Mouse (Mus musculus) erythroblast, embryonic 14.5 days (primary cell): Measurements from ENCODE around the gene Mmp27. TPM values are rescaled to one million over a fixed set of nuclear protein-coding genes. Genes with fewer than 3 reads are reported as not detected.

Source experiments
- H3K27me3 ChIP-seq: 2 replicates; pipeline ENCODE4 v1.6.1; 2012; ENCODE audit warnings: inconsistent platforms; ENCODE audit not compliant: control insufficient read depth
- H3K36me3 ChIP-seq: 2 replicates; pipeline ENCODE4 v1.6.1; 2012; ENCODE audit warnings: mild to moderate bottlenecking, inconsistent platforms; ENCODE audit not compliant: control insufficient read depth
- H3K4me1 ChIP-seq: 2 replicates; pipeline ENCODE4 v1.6.1; 2012; ENCODE audit warnings: inconsistent platforms; ENCODE audit not compliant: control insufficient read depth
- H3K4me3 ChIP-seq: replicated peaks from 2 replicates; pipeline ENCODE3; 2012; ENCODE audit warnings: moderate library complexity, mild to moderate bottlenecking, inconsistent platforms
- H3K9me3 ChIP-seq: 2 replicates; pipeline ENCODE4 v1.6.1; 2012; ENCODE audit warnings: low read length, inconsistent platforms, mixed read lengths; ENCODE audit not compliant: control insufficient read depth
- GATA1 ChIP-seq: IDR thresholded peaks from 2 replicates; pipeline ENCODE4 v1.6.1; 2012; ENCODE audit warnings: low read length, inconsistent platforms, mixed read lengths
- TAL1 ChIP-seq: IDR thresholded peaks from 3 replicates; pipeline ENCODE4 v1.6.1; 2012; ENCODE audit warnings: low read length, inconsistent platforms, mixed read lengths
- polyA plus RNA-seq: library from polyadenylated mRNA; stranded (reverse); fragments of >175 nt; gene quantifications from 2 replicates; pipeline ENCODE4 v1.2.3, GENCODE M21; 2012

Mmp27 gene
- polyA plus RNA-seq, 1 experiment = not detected

DNA sequence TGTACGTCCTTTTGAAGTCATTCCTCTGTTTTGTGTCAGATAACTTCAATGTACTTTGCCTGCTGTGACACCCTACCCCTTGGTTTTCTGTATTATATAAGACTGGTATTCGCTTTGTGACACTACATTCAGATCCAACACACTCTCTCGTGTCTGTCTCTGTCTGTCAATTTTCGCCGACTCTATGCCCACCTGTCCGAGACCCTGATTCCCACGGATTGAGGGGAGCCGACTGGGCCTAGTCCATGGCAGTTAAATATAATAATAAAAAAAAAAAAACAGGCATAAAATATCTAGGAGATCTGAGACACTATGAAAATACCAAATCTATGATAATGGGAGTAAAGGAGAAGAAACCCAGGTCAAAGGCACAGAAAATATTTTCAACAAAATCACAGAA, 18.9 kb downstream of the Mmp27 start:
- no peaks in the 10 kb centered on the region for H3K36me3 ChIP-seq
- H3K9me3 ChIP-seq = no peaks in the 10 kb centered on the region
- H3K4me1 ChIP-seq = no peaks in the 10 kb centered on the region
- TF ChIP-seq TAL1 (no peak), GATA1 (no peak)
- no peaks in the 10 kb centered on the region for H3K27me3 ChIP-seq
- H3K4me3 ChIP-seq = no peak overlapping the region

DNA sequence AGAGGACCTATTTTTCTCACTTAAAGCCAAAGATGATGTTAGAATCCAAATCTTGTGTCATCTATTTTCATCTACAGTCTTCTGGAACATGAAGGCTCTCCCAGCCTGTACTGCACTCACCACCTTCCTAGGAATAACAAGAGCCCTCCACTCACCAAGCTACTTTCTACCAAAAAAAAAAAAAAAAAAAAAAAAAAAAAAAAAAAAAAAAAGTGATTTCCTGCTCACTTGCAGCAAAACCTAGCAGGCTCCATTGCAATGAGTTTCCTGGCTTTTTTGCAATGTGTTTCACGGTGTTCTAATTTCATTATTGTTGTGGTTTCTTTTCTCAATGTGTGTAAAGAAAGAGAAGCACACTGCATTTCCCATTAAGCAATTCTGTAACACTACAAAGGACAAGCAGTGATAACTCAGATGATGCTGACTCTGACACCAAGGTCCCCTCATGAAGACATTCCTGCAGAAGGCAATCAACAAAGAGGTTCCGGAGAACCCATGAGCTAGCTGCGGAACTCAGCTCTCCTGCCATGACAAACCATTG, 22.1 kb downstream of the Mmp27 start:
- TF ChIP-seq GATA1 = no peak
- TF ChIP-seq TAL1 = no peak
- Histone ChIP-seq H3K27me3 (no peaks in the 10 kb centered on the region), H3K36me3 (no peaks in the 10 kb centered on the region), H3K9me3 (no peaks in the 10 kb centered on the region), H3K4me3 (no peak overlapping the region), H3K4me1 (peaks cover 2% of the 10 kb centered on the region)

DNA sequence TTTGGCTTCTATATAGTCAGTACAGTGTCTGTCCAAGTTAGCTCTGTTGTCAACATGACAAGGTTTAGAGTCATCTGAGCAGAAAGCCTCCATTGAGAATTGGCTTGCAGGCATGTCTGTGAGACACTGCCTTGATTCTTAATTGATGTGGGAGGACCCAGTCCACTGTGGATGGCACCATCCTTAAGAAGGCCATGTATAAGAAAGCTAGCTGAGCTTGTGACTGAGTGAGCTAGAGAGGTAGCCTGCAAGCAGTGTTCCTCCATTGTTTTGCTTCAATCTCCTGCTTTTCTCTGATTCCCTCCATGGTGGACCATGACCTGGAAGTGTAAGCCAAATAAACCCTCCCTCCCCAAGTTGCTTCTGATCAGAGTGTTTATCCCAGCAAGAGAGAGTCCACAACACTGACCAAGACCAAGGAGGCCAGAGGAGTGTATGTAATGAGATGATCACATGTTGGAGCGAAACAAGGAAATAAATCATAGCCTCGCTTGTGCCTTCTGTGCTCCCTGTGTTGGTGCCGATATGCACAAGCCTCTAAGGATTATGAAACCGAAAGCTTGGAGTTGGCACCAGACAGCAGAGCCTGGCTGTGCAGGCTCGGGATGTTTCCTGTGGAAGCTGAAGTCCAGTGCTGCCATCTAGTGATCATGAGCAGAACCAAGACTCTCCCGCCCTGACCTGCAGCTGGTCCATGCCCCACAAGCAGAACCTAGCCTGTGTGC, 23.8 kb downstream of the Mmp27 start:
- no peaks in the 10 kb centered on the region for H3K27me3 ChIP-seq
- peaks cover 2% of the 10 kb centered on the region for H3K4me1 ChIP-seq
- TF ChIP-seq GATA1 = no peak
- TF ChIP-seq TAL1 = no peak
- H3K4me3 ChIP-seq = peak overlapping the region; percentile 19
- no peaks in the 10 kb centered on the region for H3K9me3 ChIP-seq
- H3K36me3 ChIP-seq = no peaks in the 10 kb centered on the region

DNA sequence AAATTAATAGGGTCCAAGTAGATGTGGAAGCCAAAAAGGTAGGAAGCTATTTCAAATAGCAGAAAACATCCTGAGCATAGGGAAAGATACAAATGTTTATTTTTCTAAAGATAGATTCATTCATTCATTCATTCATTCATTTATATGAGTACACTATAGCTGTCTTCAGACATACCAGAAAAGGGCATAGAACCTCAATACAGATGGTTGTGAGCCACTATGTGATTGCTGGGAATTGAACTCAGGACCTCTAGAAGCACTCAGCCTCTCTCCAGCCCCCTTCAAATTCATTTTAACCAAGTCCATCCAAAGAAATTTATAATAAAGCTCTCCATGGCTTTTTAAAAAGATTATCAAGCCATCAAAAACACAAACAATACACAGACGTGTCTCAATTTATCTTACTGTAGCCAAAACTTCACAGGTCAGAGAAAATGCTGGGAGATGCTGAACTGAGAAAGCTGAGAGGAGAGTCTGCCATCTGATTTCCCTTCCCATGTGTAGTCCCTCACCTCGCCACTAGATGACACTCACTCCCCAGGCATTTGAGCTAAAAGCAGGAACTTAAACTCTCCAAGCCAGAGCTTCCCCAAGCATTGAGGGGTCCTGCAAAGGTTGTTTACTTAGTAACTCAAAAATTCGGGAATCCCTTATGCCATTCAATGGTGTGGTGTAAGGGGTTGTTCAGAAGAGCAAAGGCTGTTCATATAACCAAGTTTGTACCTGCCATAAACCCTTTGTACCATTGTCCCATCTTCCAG, 32.0 kb downstream of the Mmp27 start:
- H3K4me3 ChIP-seq = no peak overlapping the region
- TF ChIP-seq GATA1 (no peak), TAL1 (no peak)
- H3K9me3 ChIP-seq = no peaks in the 10 kb centered on the region
- no peaks in the 10 kb centered on the region for H3K36me3 ChIP-seq
- H3K4me1 ChIP-seq = no peaks in the 10 kb centered on the region
- H3K27me3 ChIP-seq = no peaks in the 10 kb centered on the region

DNA sequence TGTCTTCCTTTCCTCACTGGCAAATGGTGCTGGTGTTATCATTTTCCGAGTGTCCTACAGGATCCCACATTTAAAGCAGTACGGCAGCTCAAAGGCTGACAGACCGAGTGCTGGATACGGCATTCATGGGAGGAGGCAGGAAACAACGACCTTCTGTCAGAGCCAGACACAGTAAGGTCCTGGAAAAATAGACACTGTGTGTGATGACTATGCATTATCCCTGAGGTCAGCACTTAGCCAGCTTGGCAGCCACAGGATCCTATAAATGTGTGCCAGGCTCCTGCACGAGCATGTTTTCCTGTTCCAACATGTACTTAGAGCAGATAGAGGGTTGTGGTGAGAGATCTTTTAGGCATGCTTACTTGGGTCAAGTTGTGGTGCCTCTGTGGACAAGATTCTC, 32.8 kb downstream of the Mmp27 start:
- no peaks in the 10 kb centered on the region for H3K4me1 ChIP-seq
- TF ChIP-seq TAL1 (no peak), GATA1 (no peak)

DNA sequence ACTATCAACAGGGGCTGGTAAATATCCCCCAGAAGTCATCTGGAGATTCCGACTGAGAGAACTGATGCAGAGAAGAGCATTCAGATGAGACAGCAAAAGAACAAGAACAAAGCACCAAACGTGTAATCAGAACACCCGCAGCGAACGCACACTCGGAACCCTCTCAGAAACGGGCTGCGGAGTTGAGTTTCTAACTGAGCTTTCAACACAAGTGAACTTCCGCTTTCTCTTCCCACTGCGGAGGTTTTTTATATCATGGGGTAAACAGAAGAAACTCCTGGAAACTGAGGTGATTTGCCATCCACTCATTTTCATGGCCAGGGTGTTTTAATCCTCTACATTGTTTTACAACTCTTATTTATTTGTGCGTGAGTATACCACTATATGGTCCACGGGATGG, 34.4 kb downstream of the Mmp27 start:
- TF ChIP-seq TAL1 (no peak), GATA1 (no peak)
- Histone ChIP-seq H3K4me1 (no peaks in the 10 kb centered on the region), H3K27me3 (no peaks in the 10 kb centered on the region), H3K36me3 (no peaks in the 10 kb centered on the region), H3K4me3 (no peak overlapping the region), H3K9me3 (peaks cover 2% of the 10 kb centered on the region; the same call in 1 of the 2 replicates)

More for the DNA sequence above, 32.8 kb downstream of the Mmp27 start:
- Histone ChIP-seq H3K9me3 (no peaks in the 10 kb centered on the region), H3K4me3 (no peak overlapping the region), H3K36me3 (no peaks in the 10 kb centered on the region), H3K27me3 (no peaks in the 10 kb centered on the region)

DNA sequence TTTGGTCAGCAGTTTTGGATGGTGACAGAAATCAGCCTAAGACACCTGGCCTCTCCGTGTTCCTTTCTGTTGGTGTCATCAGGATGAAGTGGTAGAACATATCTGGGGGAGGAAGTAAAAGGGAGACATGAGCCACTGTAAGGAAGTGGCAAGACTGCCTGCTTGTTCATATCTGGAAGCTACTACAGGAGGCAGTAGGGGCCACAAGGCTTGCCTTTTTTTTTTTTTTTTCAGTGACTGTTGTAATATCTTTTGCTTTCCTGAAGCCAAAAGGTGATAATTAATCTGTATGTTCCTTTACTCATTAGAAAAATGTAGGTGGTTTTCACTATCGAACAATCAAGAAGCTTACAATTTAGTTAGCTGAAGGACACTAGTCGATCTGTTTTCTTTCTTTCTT, 51.4 kb downstream of the Mmp27 start:
- no peaks in the 10 kb centered on the region for H3K27me3 ChIP-seq

DNA sequence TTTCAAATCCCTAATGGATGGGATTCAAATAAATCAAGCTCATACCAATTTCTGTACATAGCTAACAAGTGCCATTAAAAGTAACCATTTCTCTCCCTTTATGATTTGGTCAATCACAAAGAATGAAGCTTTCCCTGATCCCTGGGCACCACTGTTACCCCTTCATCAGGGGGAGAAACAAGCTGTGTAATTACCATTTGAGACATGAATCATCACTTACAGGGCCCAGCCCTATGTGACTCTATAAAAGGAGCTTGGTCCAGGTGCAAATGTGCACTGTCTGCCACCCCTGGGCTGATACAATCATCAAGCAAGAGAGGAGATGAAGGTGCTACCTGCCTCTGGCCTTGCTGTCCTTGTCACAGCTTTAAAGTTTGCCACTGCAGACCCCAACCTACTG, 56.7 kb downstream of the Mmp27 start, which contains the start of gene Mmp20:
Mmp20 (plus strand) TSS at position 301 of the 400 bp plus-strand sequence.
- Histone ChIP-seq H3K36me3 (no peaks in the 10 kb centered on the region), H3K9me3 (no peaks in the 10 kb centered on the region), H3K4me1 (no peaks in the 10 kb centered on the region), H3K4me3 (no peak within 1 kb of the TSS), H3K27me3 (no peaks in the 10 kb centered on the region)
- TF ChIP-seq GATA1 = no peak
- TF ChIP-seq TAL1 = no peak

More for the DNA sequence above, 51.4 kb downstream of the Mmp27 start:
- Histone ChIP-seq H3K4me1 (no peaks in the 10 kb centered on the region), H3K4me3 (no peak overlapping the region), H3K36me3 (no peaks in the 10 kb centered on the region), H3K9me3 (no peaks in the 10 kb centered on the region)
- TF ChIP-seq TAL1 = no peak
- TF ChIP-seq GATA1 = no peak

Other genes starting within 250 kb of the Mmp27 start
- gene Mmp12, start 227.0 kb upstream of the Mmp27 start, polyA plus RNA-seq = not detected in 2 replicates
- gene Mmp1b, start 183.3 kb upstream of the Mmp27 start, polyA plus RNA-seq = not detected in 2 replicates
- gene Mmp3, start 125.6 kb upstream of the Mmp27 start, polyA plus RNA-seq = not detected in 2 replicates
- not detected in 2 replicates for gene Mmp10, start 69.0 kb upstream of the Mmp27 start, polyA plus RNA-seq
- not detected in 2 replicates for gene Mmp8, start 12.9 kb upstream of the Mmp27 start, polyA plus RNA-seq
- not detected in 2 replicates for gene Mmp20, start 56.8 kb downstream of the Mmp27 start, polyA plus RNA-seq
- not detected in 2 replicates for gene Mmp7, start 120.7 kb downstream of the Mmp27 start, polyA plus RNA-seq
- gene Tmem123, start 192.6 kb downstream of the Mmp27 start, polyA plus RNA-seq = 0.63 and 0.96 TPM in 2 replicates